Mouse (Mus musculus): Measurements from ENCODE around the gene Egfl6.

GRCm38 (mm10) chrX:166546495-166546894 lies 39.0 kb downstream of the Egfl6 start:
- TF ChIP-seq EP300 (IDR thresholded peaks at IDR 0.05; ENCODE audit: low read depth) (no peak), CTCF (IDR thresholded peaks at IDR 0.05; ENCODE audit: low read depth) (no peak)

All from heart, postnatal 0 days (tissue).